In genomic region chr7:19750217-19751069, GRCm38 (mm10) we compare ENCODE assay signal across 8 mouse cellular contexts. TPM values are rescaled to one million over a fixed set of nuclear protein-coding genes. Genes with fewer than 3 reads are reported as not detected.
DNase-seq lines count a peak whose midpoint lies in the region; ATAC-seq and TF ChIP-seq lines count a peak whose summit lies in the region.

Gene Nectin2, minus strand, starts transcription at chr7:19750483.

- no peaks in the 10 kb centered on the region for H3K36me3 ChIP-seq in heart, embryonic 12.5 days
- no peaks in the 10 kb centered on the region for H3K36me3 ChIP-seq in kidney, postnatal 0 days (ENCODE audit: insufficient read depth, low read length)
- H3K36me3 ChIP-seq in liver, embryonic 11.5 days (ENCODE audit: control insufficient read depth, insufficient read depth, low read length), result no peaks in the 10 kb centered on the region
- H3K36me3 ChIP-seq in myocyte (ENCODE audit: control insufficient read depth, insufficient read depth), result no peaks in the 10 kb centered on the region

- TF ChIP-seq CTCF in kidney, postnatal 0 days (IDR thresholded peaks at IDR 0.05; ENCODE audit: low read depth), result peak; percentile 84

- WGBS in heart, embryonic 12.5 days, result 15% methylated on average over 19 of the region's 19 CpGs
- 16% methylated on average over 19 of the region's 19 CpGs for WGBS in kidney, postnatal 0 days
- WGBS in liver, embryonic 11.5 days, result 14% methylated on average over 19 of the region's 19 CpGs

- peak within 1 kb of the TSS; percentile 89 for H3K4me3 ChIP-seq in brown adipose tissue, adult 24 weeks (ENCODE audit: insufficient read depth, low read depth, low read length)
- H3K4me3 ChIP-seq in heart, embryonic 12.5 days, result peak within 1 kb of the TSS; percentile 78
- peak within 1 kb of the TSS; percentile 87 for H3K4me3 ChIP-seq in kidney, postnatal 0 days (replicated peaks; ENCODE audit: low read depth, low read length)
- H3K4me3 ChIP-seq in liver, embryonic 11.5 days (ENCODE audit: low read depth, low read length), result peak within 1 kb of the TSS; percentile 86
- H3K4me3 ChIP-seq in myocyte, result peak within 1 kb of the TSS; percentile 63

- peak within 1 kb of the TSS; percentile 95 for H3K27ac ChIP-seq in brown adipose tissue, adult 24 weeks (replicated peaks; ENCODE audit: low read depth, low read length)
- H3K27ac ChIP-seq in heart, embryonic 12.5 days (ENCODE audit: poor library complexity, severe bottlenecking), result peak within 1 kb of the TSS; percentile 85
- H3K27ac ChIP-seq in kidney, postnatal 0 days, result peak within 1 kb of the TSS; percentile 89
- peak within 1 kb of the TSS; percentile 88 for H3K27ac ChIP-seq in liver, embryonic 11.5 days (ENCODE audit: low read depth, low read length)

- no peaks in the 10 kb centered on the region for H3K79me2 ChIP-seq in myocyte (ENCODE audit: control insufficient read depth, insufficient read depth)

- H3K9ac ChIP-seq in heart, embryonic 12.5 days, result peak within 1 kb of the TSS; percentile 89
- peak within 1 kb of the TSS; percentile 82 for H3K9ac ChIP-seq in kidney, postnatal 0 days (ENCODE audit: low read depth, low read length)
- peak within 1 kb of the TSS; percentile 83 for H3K9ac ChIP-seq in liver, embryonic 11.5 days (ENCODE audit: low read depth, low read length)

- no peaks in the 10 kb centered on the region for H3K9me3 ChIP-seq in heart, embryonic 12.5 days (replicated peaks)
- H3K9me3 ChIP-seq in kidney, postnatal 0 days (replicated peaks; ENCODE audit: low read length), result no peaks in the 10 kb centered on the region
- no peaks in the 10 kb centered on the region for H3K9me3 ChIP-seq in liver, embryonic 11.5 days (ENCODE audit: control insufficient read depth, low read length)

- H3ac ChIP-seq in myocyte (ENCODE audit: control insufficient read depth, insufficient read length), result peak within 1 kb of the TSS; percentile 23

- peak; percentile 80 for DNase-seq in CD4-positive, CD25-positive, alpha-beta regulatory T cell, adult 2 months (ENCODE audit: low read depth, low spot score)
- DNase-seq in kidney, postnatal 0 days (ENCODE audit: low spot score), result peak; percentile 96
- peak; percentile 87 for DNase-seq in liver, embryonic 11.5 days (ENCODE audit: low spot score)
- DNase-seq in spleen, postnatal 4 days (ENCODE audit: low spot score in 2 of 2), result peak; percentile 76 to 86

- H3K4me2 ChIP-seq in heart, embryonic 12.5 days, result peak within 1 kb of the TSS; percentile 91
- peak within 1 kb of the TSS; percentile 67 for H3K4me2 ChIP-seq in kidney, postnatal 0 days (ENCODE audit: low read length)
- H3K4me2 ChIP-seq in liver, embryonic 11.5 days, result peak within 1 kb of the TSS; percentile 99
- H3K4me2 ChIP-seq in myocyte (ENCODE audit: low read depth), result peak within 1 kb of the TSS; percentile 92

- TF ChIP-seq POLR2A in myocyte (IDR thresholded peaks at IDR 0.05; ENCODE audit: insufficient read length, low read depth), result no peak

- no peaks in the 10 kb centered on the region for H3K27me3 ChIP-seq in heart, embryonic 12.5 days (replicated peaks)
- H3K27me3 ChIP-seq in kidney, postnatal 0 days (ENCODE audit: insufficient read depth, low read length), result no peaks in the 10 kb centered on the region
- H3K27me3 ChIP-seq in liver, embryonic 11.5 days (replicated peaks; ENCODE audit: control insufficient read depth, insufficient read depth, low read length), result no peaks in the 10 kb centered on the region
- no peaks in the 10 kb centered on the region for H3K27me3 ChIP-seq in myocyte (ENCODE audit: control insufficient read depth, insufficient read depth, insufficient read length)

- H3K4me1 ChIP-seq in brown adipose tissue, adult 24 weeks (ENCODE audit: control insufficient read depth, insufficient read depth, insufficient read length, low read length), result peaks cover 32% of the 10 kb centered on the region
- H3K4me1 ChIP-seq in heart, embryonic 12.5 days (replicated peaks), result peaks cover 56% of the 10 kb centered on the region
- H3K4me1 ChIP-seq in kidney, postnatal 0 days (replicated peaks; ENCODE audit: insufficient read depth, low read length), result peaks cover 25% of the 10 kb centered on the region
- peaks cover 34% of the 10 kb centered on the region for H3K4me1 ChIP-seq in liver, embryonic 11.5 days (replicated peaks; ENCODE audit: control insufficient read depth, insufficient read depth, low read length)

- ATAC-seq in erythroid progenitor cell, adult 5-6 weeks (replicated peaks; ENCODE audit: low FRiP score, poor library complexity, severe bottlenecking), result peak; percentile 57; the same call in 1 of the 2 replicates
- ATAC-seq in heart, embryonic 12.5 days (ENCODE audit: insufficient number of reproducible peaks, low FRiP score), result peak; percentile 76
- peak; percentile 69 for ATAC-seq in kidney, postnatal 0 days (replicated peaks; ENCODE audit: low FRiP score, low read depth)
- peak; percentile 77 for ATAC-seq in liver, embryonic 11.5 days (replicated peaks; ENCODE audit: low FRiP score)

TF ChIP-seq in myocyte, 11 proteins besides CTCF, POLR2A, EP300 and RAD21:
- TF ChIP-seq MYOG (IDR thresholded peaks at IDR 0.05; ENCODE audit: control insufficient read depth in 1 of 3, insufficient read depth in 1 of 3, insufficient read length in 2 of 3, low read depth in 2 of 3) (no peak), POLR2AphosphoS2 (IDR thresholded peaks at IDR 0.05; ENCODE audit: insufficient read length, low read depth) (no peak), REST (IDR thresholded peaks at IDR 0.05; ENCODE audit: insufficient read depth, insufficient read length) (no peak), MYOD1 (IDR thresholded peaks at IDR 0.05; ENCODE audit: control insufficient read depth in 1 of 3, insufficient read length in 2 of 3, low read depth in 2 of 3) (no peak), MAX (IDR thresholded peaks at IDR 0.05; ENCODE audit: low read depth) (no peak), TCF3 (IDR thresholded peaks at IDR 0.05; ENCODE audit: insufficient read length, low read depth) (no peak), TCF12 (IDR thresholded peaks at IDR 0.05; ENCODE audit: insufficient read depth, poor library complexity, severe bottlenecking) (no peak), USF1 (IDR thresholded peaks at IDR 0.05; ENCODE audit: low read depth) (no peak), E2F4 (IDR thresholded peaks at IDR 0.05; ENCODE audit: insufficient read depth) (no peak), CEBPB (IDR thresholded peaks at IDR 0.05; ENCODE audit: insufficient read depth, poor library complexity, severe bottlenecking) (no peak)

RNA-seq across cellular contexts. Expression of gene Nectin2, which starts in this region (rescaled TPM):
- polyA plus RNA-seq in brown adipose tissue, adult 24 weeks (2012; ENCODE audit: insufficient read depth, insufficient read length, missing spikeins), result 36.0 and 38.3 TPM in 2 replicates
- total RNA-seq in erythroid progenitor cell, adult 5-6 weeks (2015; ENCODE audit: low replicate concordance), result not detected in 2 replicates
- 0.64 TPM in 1 of 2 replicates, not detected in the other for total RNA-seq in erythroid progenitor cell, adult 5-6 weeks (2017; ENCODE audit: low replicate concordance)
- polyA plus RNA-seq in heart, embryonic 12.5 days (2016; fragmentation: Nextera tagmentation; extraction: Ambion mirVana), result 99.1 and 101 TPM in 2 replicates
- 112 and 114 TPM in 2 replicates for polyA plus RNA-seq in kidney, postnatal 0 days (2015; fragmentation: Nextera tagmentation; extraction: Ambion mirVana)
- polyA plus RNA-seq in liver, embryonic 11.5 days (2014; fragmentation: Nextera tagmentation; extraction: Ambion mirVana), result 55.9 and 58.4 TPM in 2 replicates
- 27.1 TPM for polyA plus RNA-seq in myocyte (2012; fragmentation: generic; extraction: Trizol)

Comparison
In these comparisons a context has a peak if more than half of its experiments do, and no peak if none do; other contexts are left out.
1. Peak in every context shown above with its lines: DNase-seq, ATAC-seq, H3K4me3 ChIP-seq and H3K27ac ChIP-seq.
2. Peak in ATAC-seq in erythroid progenitor cell, adult 5-6 weeks; RNA of the gene not detected or under 1 TPM.